ENCODE assay signal across 8 mouse cellular contexts in the genomic region with DNA sequence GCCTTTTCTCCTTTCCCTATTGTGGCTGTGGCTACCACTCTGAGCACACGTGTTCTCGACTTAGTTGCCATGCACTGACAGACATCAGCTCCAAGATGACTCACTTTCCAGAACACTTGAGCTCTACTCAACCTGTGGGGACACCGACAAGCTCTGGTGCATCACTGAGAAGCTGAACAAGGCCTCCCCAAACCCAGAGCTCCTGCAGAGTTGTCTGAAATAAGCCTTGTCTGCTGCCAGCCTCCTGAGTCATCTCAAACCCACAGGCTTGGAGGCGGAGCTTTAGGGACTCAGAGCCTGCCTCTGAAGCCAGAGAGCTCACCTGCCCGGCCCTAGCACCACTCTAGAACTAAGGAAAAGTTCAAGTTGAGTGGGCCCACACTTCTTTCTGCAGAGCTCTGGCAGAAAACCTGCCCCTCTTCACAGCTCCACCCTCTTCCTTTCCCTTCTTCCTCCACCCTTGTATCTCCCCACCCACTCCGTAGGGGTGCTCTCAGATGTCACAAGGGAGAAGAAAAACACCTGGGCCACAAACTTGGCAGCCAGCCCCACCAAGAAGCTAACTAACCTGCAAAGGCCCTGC. TPM values are rescaled to one million over a fixed set of nuclear protein-coding genes. Genes with fewer than 3 reads are reported as not detected.
A peak's percentile ranks its signal among the peaks of the same experiment; 100 is the strongest.
DNase-seq lines count a peak whose midpoint lies in the region; ATAC-seq and TF ChIP-seq lines count a peak whose summit lies in the region.

No protein-coding gene starts in this region.

- no peaks in the 10 kb centered on the region for H3K36me3 ChIP-seq in intestine, embryonic 14.5 days (ENCODE audit: control insufficient read depth, insufficient read depth, low read length)
- 0 out of 2 replicates have a peak, but pooled peaks cover 2% of the 10 kb centered on the region for H3K36me3 ChIP-seq in liver, postnatal 0 days (replicated peaks; ENCODE audit: insufficient read depth, low read length)

- peak; percentile 83 for ATAC-seq in activated CD4-positive, CD25-positive, alpha-beta regulatory T cell, adult 4 months
- ATAC-seq in intestine, embryonic 14.5 days (replicated peaks; ENCODE audit: low FRiP score, low TSS enrichment, low read depth): peak; percentile 66
- ATAC-seq in liver, postnatal 0 days: no peak

- no peak overlapping the region for H3K9ac ChIP-seq in intestine, embryonic 14.5 days (ENCODE audit: low read length)
- no peak overlapping the region for H3K9ac ChIP-seq in liver, postnatal 0 days (replicated peaks)

- no peak overlapping the region for H3K27ac ChIP-seq in intestine, embryonic 14.5 days (ENCODE audit: low read depth)
- H3K27ac ChIP-seq in liver, postnatal 0 days (ENCODE audit: low read depth): no peak overlapping the region

- TF ChIP-seq EP300 in liver, postnatal 0 days (IDR thresholded peaks at IDR 0.05; ENCODE audit: low read depth): no peak

- H3K4me3 ChIP-seq in intestine, embryonic 14.5 days (ENCODE audit: low read depth, low read length): no peak overlapping the region
- H3K4me3 ChIP-seq in liver, postnatal 0 days (ENCODE audit: low read depth, low read length): no peak overlapping the region

- H3K9me3 ChIP-seq in intestine, embryonic 14.5 days (ENCODE audit: control insufficient read depth, low read length): no peaks in the 10 kb centered on the region
- no peaks in the 10 kb centered on the region for H3K9me3 ChIP-seq in liver, postnatal 0 days (ENCODE audit: low read length)

- H3K4me1 ChIP-seq in intestine, embryonic 14.5 days (replicated peaks; ENCODE audit: control insufficient read depth, insufficient read depth, low read length): peaks cover 12% of the 10 kb centered on the region
- H3K4me1 ChIP-seq in liver, postnatal 0 days (ENCODE audit: insufficient read depth): no peaks in the 10 kb centered on the region

- peak; percentile 28 for DNase-seq in ovary, adult 18-20 months (ENCODE audit: low spot score)
- no peak for DNase-seq in ovary, postnatal 14 days (ENCODE audit: low spot score)
- no peak for DNase-seq in intestine, embryonic 14.5 days (ENCODE audit: low spot score)
- DNase-seq in lung, postnatal 10 days: peak; percentile 77
- peak; percentile 61 for DNase-seq in thymus, postnatal 4 days
- DNase-seq in gastrocnemius, postnatal 10 days: no peak
- DNase-seq in liver, postnatal 0 days: no peak

- no peak overlapping the region for H3K4me2 ChIP-seq in intestine, embryonic 14.5 days (ENCODE audit: low read length)
- no peak overlapping the region for H3K4me2 ChIP-seq in liver, postnatal 0 days (ENCODE audit: low read depth, low read length)

- WGBS in intestine, embryonic 14.5 days: 50% methylated on average over 6 of the region's 6 CpGs
- WGBS in liver, postnatal 0 days (ENCODE audit: insufficient replicate concordance): 42% methylated on average over 6 of the region's 6 CpGs

- no peak for TF ChIP-seq CTCF in liver, postnatal 0 days (IDR thresholded peaks at IDR 0.05; ENCODE audit: low read depth)

- H3K27me3 ChIP-seq in intestine, embryonic 14.5 days (replicated peaks; ENCODE audit: control insufficient read depth, insufficient read depth, low read length): no peaks in the 10 kb centered on the region
- no peaks in the 10 kb centered on the region for H3K27me3 ChIP-seq in liver, postnatal 0 days (ENCODE audit: insufficient read depth, low read length)

RNA-seq across cellular contexts. Expression of gene Sorl1, which starts 15.6 kb away (rescaled TPM):
- 10 to 100 TPM; 25.1 to 39.4 TPM for polyA plus RNA-seq in activated CD4-positive, CD25-positive, alpha-beta regulatory T cell, adult 4 months (2017; shearing (Covaris generic))
- 11.7 and 12.2 TPM in 2 replicates for polyA plus RNA-seq in intestine, embryonic 14.5 days (2014; fragmentation: Nextera tagmentation; extraction: Ambion mirVana)
- 10 to 100 TPM; 27.8 to 29.9 TPM for total RNA-seq in gastrocnemius, postnatal 10 days (2021)
- 1.5 and 3.0 TPM in 2 replicates for polyA plus RNA-seq in liver, postnatal 0 days (2015; fragmentation: Nextera tagmentation; extraction: Ambion mirVana)

Comparison
In these comparisons a context has a peak if more than half of its experiments do, and no peak if none do; other contexts are left out.
1. DNase-seq: peak in ovary, adult 18-20 months (single experiment), lung, postnatal 10 days (single experiment) and thymus, postnatal 4 days (single experiment); none in ovary, postnatal 14 days (single experiment), intestine, embryonic 14.5 days (single experiment), gastrocnemius, postnatal 10 days (single experiment) and liver, postnatal 0 days (single experiment).